Mouse (Mus musculus) kidney, adult 8-10 months (tissue): ENCODE data around the gene Dsn1.

ENCODE experiments used
- DNase-seq, 2 experiments: peaks; one replicate each; pipeline ENCODE4 v3.0.0; 2022

The Dsn1 gene

GRCm38 (mm10) chr2:157006511-157007233 lies at the start of gene Dsn1:
TSS of gene Dsn1 (minus strand) at chr2:157007154.
- DNase-seq: peak; percentile 84 to 91

GRCm38 (mm10) chr2:157055721-157056120 lies 48.8 kb upstream of the Dsn1 start:
- no peak for DNase-seq

GRCm38 (mm10) chr2:157054816-157055215 lies 47.9 kb upstream of the Dsn1 start:
- DNase-seq: no peak

- peak in 1 of 2 experiments; percentile 31 for DNase-seq
Measured at GRCm38 (mm10) chr2:157054297-157054696, 47.3 kb upstream of the Dsn1 start.

- DNase-seq: no peak
Measured at GRCm38 (mm10) chr2:157053787-157054186, 46.8 kb upstream of the Dsn1 start.

- no peak for DNase-seq
Measured at GRCm38 (mm10) chr2:157053124-157053523, 46.2 kb upstream of the Dsn1 start.

- peak in 1 of 2 experiments; percentile 25 for DNase-seq
Measured at GRCm38 (mm10) chr2:157052448-157052847, 45.5 kb upstream of the Dsn1 start.

- DNase-seq: no peak
Measured at GRCm38 (mm10) chr2:157049831-157050243, 42.9 kb upstream of the Dsn1 start.

- DNase-seq: no peak
Measured at GRCm38 (mm10) chr2:157048395-157049181, 41.6 kb upstream of the Dsn1 start.

GRCm38 (mm10) chr2:157046956-157047355 lies 40.0 kb upstream of the Dsn1 start:
- DNase-seq: no peak

GRCm38 (mm10) chr2:157045932-157046331 lies 39.0 kb upstream of the Dsn1 start:
- no peak for DNase-seq

GRCm38 (mm10) chr2:157043987-157044386 lies 37.0 kb upstream of the Dsn1 start:
- DNase-seq: no peak

GRCm38 (mm10) chr2:157043556-157043955 lies 36.6 kb upstream of the Dsn1 start:
- DNase-seq: no peak

GRCm38 (mm10) chr2:157041421-157041820 lies 34.5 kb upstream of the Dsn1 start:
- DNase-seq: no peak

- no peak for DNase-seq
Measured at GRCm38 (mm10) chr2:157040649-157041046, 33.7 kb upstream of the Dsn1 start.

- no peak for DNase-seq
Measured at GRCm38 (mm10) chr2:157039900-157040648, 33.1 kb upstream of the Dsn1 start.

- no peak for DNase-seq
Measured at GRCm38 (mm10) chr2:157037303-157037702, 30.3 kb upstream of the Dsn1 start.

GRCm38 (mm10) chr2:157036400-157036799 lies 29.4 kb upstream of the Dsn1 start:
- DNase-seq: no peak

- DNase-seq: no peak
Measured at GRCm38 (mm10) chr2:157035371-157035770, 28.4 kb upstream of the Dsn1 start.

GRCm38 (mm10) chr2:157030804-157031203 lies 23.9 kb upstream of the Dsn1 start:
- DNase-seq: peak; percentile 63 to 86

- no peak for DNase-seq
Measured at GRCm38 (mm10) chr2:157028261-157028660, 21.3 kb upstream of the Dsn1 start.

GRCm38 (mm10) chr2:157027106-157028008 lies 20.4 kb upstream of the Dsn1 start:
- no peak for DNase-seq
